Mouse (Mus musculus): ENCODE results near the gene Alk.

DNA sequence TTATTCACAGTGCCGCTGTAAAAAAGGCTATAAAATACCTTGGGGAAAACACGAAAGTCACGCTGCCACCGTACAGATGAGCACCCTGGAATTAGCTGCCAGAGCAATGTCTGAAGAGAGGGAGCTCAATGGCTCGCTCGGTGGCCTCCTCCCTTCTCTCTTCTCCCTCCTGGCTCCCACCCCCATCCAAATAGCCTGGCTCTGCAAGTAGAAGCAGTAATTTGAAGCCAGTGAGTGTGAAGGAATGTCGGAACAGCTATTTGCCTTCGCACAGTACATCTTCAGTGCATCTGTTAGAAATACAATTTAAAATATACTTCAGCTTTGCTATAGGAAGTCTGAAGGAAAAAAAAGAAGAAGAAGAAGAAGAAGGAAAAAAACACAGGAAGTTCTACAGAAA is 208.5 kb downstream of the Alk start:
- TF ChIP-seq POLR2A (IDR thresholded peaks at IDR 0.05; ENCODE audit: low read depth, low read length) = no peak
- no peak for TF ChIP-seq CTCF (IDR thresholded peaks at IDR 0.05; ENCODE audit: borderline replicate concordance, insufficient read depth, low read length)
